Mouse (Mus musculus): Measurements from ENCODE around the gene Usp6nl.

- no peak for TF ChIP-seq CTCF (IDR thresholded peaks at IDR 0.05; ENCODE audit: control insufficient read depth, insufficient read depth, insufficient replicate concordance, low read depth, low read length)
- TF ChIP-seq POLR2A (IDR thresholded peaks at IDR 0.05; ENCODE audit: control insufficient read depth, low read depth, low read length) = peak; percentile 86
Observed at GRCm38 (mm10) chr2:6322376-6322901, at the start of gene Usp6nl.

All from testis, adult 2 months (tissue).